Mouse (Mus musculus) bone marrow, adult 2 months (tissue): ENCODE measurements around the gene 9430038I01Rik. TPM values are rescaled to one million over a fixed set of nuclear protein-coding genes. Genes with fewer than 3 reads are reported as not detected.
A peak's percentile ranks its signal among the peaks of the same experiment; 100 is the strongest.

Experiments
- H3K27ac ChIP-seq: fragments of 200-500 bp; 2 replicates; pipeline ENCODE4 v1.5.1; 2012; ENCODE audit warnings: low read depth, mild to moderate bottlenecking, control low read depth, inconsistent platforms, low read length; ENCODE audit not compliant: control insufficient read depth, poor library complexity, insufficient read depth
- H3K4me1 ChIP-seq: fragments of 200-500 bp; 2 replicates; pipeline ENCODE4 v1.6.1; 2011; ENCODE audit warnings: low read length; ENCODE audit not compliant: control insufficient read depth, insufficient read depth
- H3K4me3 ChIP-seq: fragments of 200-500 bp; replicated peaks from 2 replicates; pipeline ENCODE3; 2011; ENCODE audit warnings: mild to moderate bottlenecking, low read depth, low read length, control low read depth; ENCODE audit not compliant: control insufficient read depth
- CTCF ChIP-seq: fragments of 200-500 bp; IDR thresholded peaks from 2 replicates; pipeline ENCODE4 v1.5.1; 2011; ENCODE audit warnings: low read length, control low read depth; ENCODE audit not compliant: control insufficient read depth, insufficient read depth
- POLR2A ChIP-seq: fragments of 200-500 bp; IDR thresholded peaks from 2 replicates; pipeline ENCODE4 v1.6.1; 2011; ENCODE audit warnings: low read depth, mild to moderate bottlenecking, control low read depth, low read length, borderline replicate concordance; ENCODE audit not compliant: control insufficient read depth
- WGBS: fragments of 180-500 bp; shearing (Covaris S2); methylation state at CpG from one replicate; pipeline ENCODE4 v1.1.7; 2018; 5-methylcytosine and 5-hydroxymethylcytosine counted together
- polyA plus RNA-seq: library from polyadenylated mRNA; stranded (reverse); fragments of >200 nt; gene quantifications from 2 replicates; pipeline ENCODE4 v1.2.4, GENCODE M21; 2011; ENCODE audit warnings: low replicate concordance; ENCODE audit not compliant: missing spikeins, insufficient read depth, insufficient read length

9430038I01Rik gene
- polyA plus RNA-seq, 1 experiment: 7.9 TPM

GRCm38 (mm10) chr7:137397361-137397910 is 13.1 kb downstream of the 9430038I01Rik start:
- Histone ChIP-seq H3K4me3 (no peak overlapping the region), H3K27ac (no peak overlapping the region), H3K4me1 (no peaks in the 10 kb centered on the region)
- 89% methylated on average over 8 of the region's 8 CpGs for WGBS
- TF ChIP-seq CTCF: no peak

GRCm38 (mm10) chr7:137395421-137395820 is 15.1 kb downstream of the 9430038I01Rik start:
- Histone ChIP-seq H3K4me3 (no peak overlapping the region), H3K4me1 (no peaks in the 10 kb centered on the region), H3K27ac (no peak overlapping the region)
- WGBS: 80% methylated on average over 4 of the region's 4 CpGs
- no peak for TF ChIP-seq POLR2A
- TF ChIP-seq CTCF: no peak

GRCm38 (mm10) chr7:137387863-137388262 is 22.7 kb downstream of the 9430038I01Rik start:
- Histone ChIP-seq H3K4me1 (no peaks in the 10 kb centered on the region), H3K4me3 (no peak overlapping the region), H3K27ac (no peak overlapping the region)
- TF ChIP-seq POLR2A: no peak
- TF ChIP-seq CTCF: no peak
- WGBS: 91% methylated on average over 5 of the region's 5 CpGs

GRCm38 (mm10) chr7:137374996-137375395 is 35.6 kb downstream of the 9430038I01Rik start:
- no peak overlapping the region for H3K4me3 ChIP-seq
- no peak overlapping the region for H3K27ac ChIP-seq
- 93% methylated on average over 7 of the region's 7 CpGs for WGBS
- no peak for TF ChIP-seq POLR2A
- no peak for TF ChIP-seq CTCF
- H3K4me1 ChIP-seq: no peaks in the 10 kb centered on the region

GRCm38 (mm10) chr7:137371770-137372169 is 38.8 kb downstream of the 9430038I01Rik start:
- 44% methylated on average over 4 of the region's 4 CpGs for WGBS
- no peaks in the 10 kb centered on the region for H3K4me1 ChIP-seq
- H3K4me3 ChIP-seq: no peak overlapping the region
- TF ChIP-seq CTCF (no peak), POLR2A (no peak)
- H3K27ac ChIP-seq: no peak overlapping the region

- Histone ChIP-seq H3K4me3 (no peak overlapping the region), H3K27ac (no peak overlapping the region), H3K4me1 (no peaks in the 10 kb centered on the region)
- 75% methylated on average over 2 of the region's 2 CpGs for WGBS
- TF ChIP-seq POLR2A (no peak), CTCF (no peak)
Measured at GRCm38 (mm10) chr7:137370175-137370574, 40.4 kb downstream of the 9430038I01Rik start.

- Histone ChIP-seq H3K4me1 (no peaks in the 10 kb centered on the region), H3K4me3 (no peak overlapping the region), H3K27ac (no peak overlapping the region)
- peak; percentile 25; the same call in 1 of the 2 replicates for TF ChIP-seq CTCF
- TF ChIP-seq POLR2A: no peak
- WGBS: 75% methylated on average over 4 of the region's 4 CpGs
Measured at GRCm38 (mm10) chr7:137366736-137367135, 43.8 kb downstream of the 9430038I01Rik start.

- H3K4me1 ChIP-seq: no peaks in the 10 kb centered on the region
- H3K4me3 ChIP-seq: no peak overlapping the region
- WGBS: 90% methylated on average over 8 of the region's 8 CpGs
- H3K27ac ChIP-seq: no peak overlapping the region
- TF ChIP-seq POLR2A: no peak
- TF ChIP-seq CTCF: no peak
Measured at GRCm38 (mm10) chr7:137365056-137365455, 45.5 kb downstream of the 9430038I01Rik start.

- H3K4me1 ChIP-seq: no peaks in the 10 kb centered on the region
- 74% methylated on average over 7 of the region's 7 CpGs for WGBS
- H3K4me3 ChIP-seq: no peak overlapping the region
- no peak for TF ChIP-seq CTCF
- no peak for TF ChIP-seq POLR2A
- no peak overlapping the region for H3K27ac ChIP-seq
Measured at GRCm38 (mm10) chr7:137364571-137364970, 46.0 kb downstream of the 9430038I01Rik start.
